Mouse (Mus musculus): ENCODE measurements at regions not wholly inside any gene's neighbourhood (a gene's known extent, or its start where the extent isn't known, plus 50 kb on each side); places are given as distances from the start of the nearest gene placed in this dataset.
"Not testable (repeated sequence)": the region's sequence is repeated elsewhere in the genome, so short reads cannot be mapped to it uniquely, and the experiment has no call there.

- H3K36me3 ChIP-seq (ENCODE audit: control insufficient read depth, insufficient read depth, low read length); H3K27me3 ChIP-seq (ENCODE audit: control insufficient read depth, insufficient read depth, low read length); H3K27ac ChIP-seq (ENCODE audit: insufficient read depth, low read depth, low read length); H3K4me1 ChIP-seq (ENCODE audit: control insufficient read depth, insufficient read depth, insufficient read length, low read length); H3K4me3 ChIP-seq (ENCODE audit: low read depth, low read length): not testable (repeated sequence)
- no CpG with 5 or more reads among the region's 6 CpGs for WGBS
These were observed 112.1 kb upstream of the Sipa1l1 start for GRCm38 (mm10) chr12:82056782-82057611.

- no peak for TF ChIP-seq CTCF (IDR thresholded peaks at IDR 0.05; ENCODE audit: extremely low read depth, insufficient read length, insufficient replicate concordance, low read depth, low read length)
- WGBS, result 86% methylated on average over 4 of the region's 4 CpGs
- H3K27ac ChIP-seq (ENCODE audit: insufficient read depth, low read depth, low read length), result no peak overlapping the region
- no peaks in the 10 kb centered on the region for H3K27me3 ChIP-seq (ENCODE audit: control insufficient read depth, insufficient read depth, low read length)
- H3K4me1 ChIP-seq (ENCODE audit: control insufficient read depth, insufficient read depth, insufficient read length, low read length), result peaks cover 4% of the 10 kb centered on the region; the same call in 1 of the 2 replicates
- no peaks in the 10 kb centered on the region for H3K36me3 ChIP-seq (ENCODE audit: control insufficient read depth, insufficient read depth, low read length)
- no peak overlapping the region for H3K4me3 ChIP-seq (ENCODE audit: low read depth, low read length)
These were observed 104.1 kb upstream of the Sipa1l1 start for GRCm38 (mm10) chr12:82064986-82065385.

- no peak overlapping the region for H3K4me3 ChIP-seq (ENCODE audit: low read depth, low read length)
- no peaks in the 10 kb centered on the region for H3K27me3 ChIP-seq (ENCODE audit: control insufficient read depth, insufficient read depth, low read length)
- H3K27ac ChIP-seq (ENCODE audit: insufficient read depth, low read depth, low read length), result no peak overlapping the region
- H3K36me3 ChIP-seq (ENCODE audit: control insufficient read depth, insufficient read depth, low read length), result no peaks in the 10 kb centered on the region
- WGBS, result 52% methylated on average over 4 of the region's 4 CpGs
- H3K4me1 ChIP-seq (ENCODE audit: control insufficient read depth, insufficient read depth, insufficient read length, low read length), result peaks cover 4% of the 10 kb centered on the region; the same call in 1 of the 2 replicates
- TF ChIP-seq CTCF (IDR thresholded peaks at IDR 0.05; ENCODE audit: extremely low read depth, insufficient read length, insufficient replicate concordance, low read depth, low read length) (no peak), POLR2A (IDR thresholded peaks at IDR 0.05; ENCODE audit: low read depth, low read length) (no peak)
These were observed 102.3 kb upstream of the Sipa1l1 start for GRCm38 (mm10) chr12:82066860-82067259.

- Histone ChIP-seq H3K4me3 (ENCODE audit: low read depth, low read length) (no peak overlapping the region), H3K4me1 (ENCODE audit: control insufficient read depth, insufficient read depth, insufficient read length, low read length) (peaks cover 12% of the 10 kb centered on the region), H3K27me3 (ENCODE audit: control insufficient read depth, insufficient read depth, low read length) (no peaks in the 10 kb centered on the region), H3K36me3 (ENCODE audit: control insufficient read depth, insufficient read depth, low read length) (no peaks in the 10 kb centered on the region), H3K27ac (ENCODE audit: insufficient read depth, low read depth, low read length) (no peak overlapping the region)
- TF ChIP-seq POLR2A (IDR thresholded peaks at IDR 0.05; ENCODE audit: low read depth, low read length) (no peak), CTCF (IDR thresholded peaks at IDR 0.05; ENCODE audit: extremely low read depth, insufficient read length, insufficient replicate concordance, low read depth, low read length) (no peak)
- WGBS, result 93% methylated on average over 9 of the region's 9 CpGs
These were observed 99.5 kb upstream of the Sipa1l1 start for GRCm38 (mm10) chr12:82069621-82070020.

- Histone ChIP-seq H3K4me1 (ENCODE audit: control insufficient read depth, insufficient read depth, insufficient read length, low read length) (peaks cover 20% of the 10 kb centered on the region), H3K36me3 (ENCODE audit: control insufficient read depth, insufficient read depth, low read length) (no peaks in the 10 kb centered on the region), H3K27ac (ENCODE audit: insufficient read depth, low read depth, low read length) (peak overlapping the region; percentile 42; the same call in 1 of the 2 replicates), H3K27me3 (ENCODE audit: control insufficient read depth, insufficient read depth, low read length) (no peaks in the 10 kb centered on the region), H3K4me3 (ENCODE audit: low read depth, low read length) (peak overlapping the region; percentile 22; the same call in 1 of the 2 replicates)
- TF ChIP-seq POLR2A (IDR thresholded peaks at IDR 0.05; ENCODE audit: low read depth, low read length) (no peak), CTCF (IDR thresholded peaks at IDR 0.05; ENCODE audit: extremely low read depth, insufficient read length, insufficient replicate concordance, low read depth, low read length) (no peak)
- 28% methylated on average over 13 of the region's 13 CpGs for WGBS
These were observed 96.2 kb upstream of the Sipa1l1 start for GRCm38 (mm10) chr12:82072810-82073465.

GRCm38 (mm10) chr12:82075479-82076221, 93.5 kb upstream of the Sipa1l1 start:
- no peaks in the 10 kb centered on the region for H3K36me3 ChIP-seq (ENCODE audit: control insufficient read depth, insufficient read depth, low read length)
- H3K4me3 ChIP-seq (ENCODE audit: low read depth, low read length), result no peak overlapping the region
- H3K4me1 ChIP-seq (ENCODE audit: control insufficient read depth, insufficient read depth, insufficient read length, low read length), result peaks cover 20% of the 10 kb centered on the region
- no peaks in the 10 kb centered on the region for H3K27me3 ChIP-seq (ENCODE audit: control insufficient read depth, insufficient read depth, low read length)
- WGBS, result 81% methylated on average over 13 of the region's 13 CpGs
- H3K27ac ChIP-seq (ENCODE audit: insufficient read depth, low read depth, low read length), result no peak overlapping the region
- TF ChIP-seq CTCF (IDR thresholded peaks at IDR 0.05; ENCODE audit: extremely low read depth, insufficient read length, insufficient replicate concordance, low read depth, low read length), result no peak
- no peak for TF ChIP-seq POLR2A (IDR thresholded peaks at IDR 0.05; ENCODE audit: low read depth, low read length)

- no peaks in the 10 kb centered on the region for H3K27me3 ChIP-seq (ENCODE audit: control insufficient read depth, insufficient read depth, low read length)
- H3K4me1 ChIP-seq (ENCODE audit: control insufficient read depth, insufficient read depth, insufficient read length, low read length), result peaks cover 20% of the 10 kb centered on the region
- no peaks in the 10 kb centered on the region for H3K36me3 ChIP-seq (ENCODE audit: control insufficient read depth, insufficient read depth, low read length)
- TF ChIP-seq CTCF (IDR thresholded peaks at IDR 0.05; ENCODE audit: extremely low read depth, insufficient read length, insufficient replicate concordance, low read depth, low read length), result no peak
- TF ChIP-seq POLR2A (IDR thresholded peaks at IDR 0.05; ENCODE audit: low read depth, low read length), result no peak
- H3K4me3 ChIP-seq (ENCODE audit: low read depth, low read length), result no peak overlapping the region
- H3K27ac ChIP-seq (ENCODE audit: insufficient read depth, low read depth, low read length), result no peak overlapping the region
- 79% methylated on average over 8 of the region's 8 CpGs for WGBS
These were observed 92.4 kb upstream of the Sipa1l1 start for GRCm38 (mm10) chr12:82076766-82077165.

All from small intestine, adult 2 months (tissue).